Mouse (Mus musculus) hindbrain, embryonic 14.5 days (tissue): ENCODE data around the gene Olfr433. TPM values are rescaled to one million over a fixed set of nuclear protein-coding genes. Genes with fewer than 3 reads are reported as not detected.

Experiments
- polyA plus RNA-seq: library from polyadenylated mRNA; unstranded; fragments of >200 nt; fragmentation: Nextera tagmentation; extraction: Ambion mirVana; gene quantifications from 2 replicates; pipeline ENCODE4 v1.2.1, GENCODE M21; 2014

The Olfr433 gene
- polyA plus RNA-seq, 1 experiment from 2014 or later, result not detected

Other genes starting within 250 kb of the Olfr433 start
- 0.37 and 0.59 TPM in 2 replicates for gene Ifi211, start 127.7 kb upstream of the Olfr433 start, polyA plus RNA-seq
- 0.99 and 1.4 TPM in 2 replicates for gene Mndal, start 98.2 kb upstream of the Olfr433 start, polyA plus RNA-seq
- gene Ifi203, start 98.0 kb upstream of the Olfr433 start, polyA plus RNA-seq, result 0.51 and 1.2 TPM in 2 replicates
- gene Ifi202b, start 58.0 kb upstream of the Olfr433 start, polyA plus RNA-seq, result not detected in 2 replicates
- not detected in 2 replicates for gene Ifi205, start 8.9 kb upstream of the Olfr433 start, polyA plus RNA-seq
- not detected in 2 replicates for gene Olfr432, start 8.5 kb downstream of the Olfr433 start, polyA plus RNA-seq
- not detected in 2 replicates for gene Olfr430, start 25.9 kb downstream of the Olfr433 start, polyA plus RNA-seq
- not detected in 2 replicates for gene Olfr429, start 43.6 kb downstream of the Olfr433 start, polyA plus RNA-seq
- gene Olfr427, start 56.2 kb downstream of the Olfr433 start, polyA plus RNA-seq, result not detected in 2 replicates
- not detected in 2 replicates for gene Olfr231, start 80.5 kb downstream of the Olfr433 start, polyA plus RNA-seq
- gene Olfr424, start 90.8 kb downstream of the Olfr433 start, polyA plus RNA-seq, result not detected in 2 replicates
- gene Olfr420, start 114.9 kb downstream of the Olfr433 start, polyA plus RNA-seq, result not detected in 2 replicates
- 0.12 and 0.37 TPM in 2 replicates for gene Spta1, start 132.1 kb downstream of the Olfr433 start, polyA plus RNA-seq
- gene Olfr419, start 211.4 kb downstream of the Olfr433 start, polyA plus RNA-seq, result not detected in 2 replicates